Mouse (Mus musculus): Measurements from ENCODE around the gene Trim2. TPM values are rescaled to one million over a fixed set of nuclear protein-coding genes. Genes with fewer than 3 reads are reported as not detected.

Trim2 gene
- polyA plus RNA-seq, 1 experiment from 2014 or later: 126 TPM

GRCm38 (mm10) chr3:84337585-84337984, 30.9 kb upstream of the Trim2 start:
- no peak for ATAC-seq (ENCODE audit: low read depth)

GRCm38 (mm10) chr3:84336342-84336741, 29.7 kb upstream of the Trim2 start:
- Histone ChIP-seq H3K9me3 (no peaks in the 10 kb centered on the region), H3K36me3 (no peaks in the 10 kb centered on the region), H3K4me3 (no peak overlapping the region), H3K4me1 (replicated peaks) (peaks cover 29% of the 10 kb centered on the region), H3K4me2 (no peak overlapping the region), H3K27me3 (no peaks in the 10 kb centered on the region; the same call in 1 of the 2 replicates), H3K27ac (replicated peaks) (no peak overlapping the region), H3K9ac (no peak overlapping the region)
- whole genome bisulfite sequencing: 90% methylated on average over 12 of the region's 12 CpGs
- ATAC-seq (ENCODE audit: low read depth): no peak

More at GRCm38 (mm10) chr3:84337585-84337984, 30.9 kb upstream of the Trim2 start:
- Histone ChIP-seq H3K27ac (replicated peaks) (no peak overlapping the region), H3K27me3 (no peaks in the 10 kb centered on the region; the same call in 1 of the 2 replicates), H3K9me3 (no peaks in the 10 kb centered on the region), H3K4me3 (no peak overlapping the region), H3K4me1 (replicated peaks) (peaks cover 26% of the 10 kb centered on the region), H3K9ac (no peak overlapping the region), H3K36me3 (no peaks in the 10 kb centered on the region), H3K4me2 (no peak overlapping the region)
- 54% methylated on average over 11 of the region's 11 CpGs for WGBS

GRCm38 (mm10) chr3:84335421-84336073, 28.9 kb upstream of the Trim2 start:
- peak overlapping the region; percentile 41 for H3K4me2 ChIP-seq
- H3K9ac ChIP-seq: no peak overlapping the region
- 38% methylated on average over 8 of the region's 8 CpGs for whole genome bisulfite sequencing

GRCm38 (mm10) chr3:84334771-84335420, 28.2 kb upstream of the Trim2 start:
- H3K36me3 ChIP-seq: no peaks in the 10 kb centered on the region
- peaks cover 29% of the 10 kb centered on the region for H3K4me1 ChIP-seq (replicated peaks)
- no peak overlapping the region for H3K9ac ChIP-seq
- H3K27ac ChIP-seq (replicated peaks): no peak overlapping the region
- ATAC-seq (ENCODE audit: low read depth): 0 out of 2 replicates have a peak, but pooled peaks have one; percentile 30
- WGBS: 7% methylated on average over 20 of the region's 20 CpGs
- H3K4me3 ChIP-seq: no peak overlapping the region; the same call in 1 of the 2 replicates
- no peaks in the 10 kb centered on the region for H3K9me3 ChIP-seq
- H3K27me3 ChIP-seq: no peaks in the 10 kb centered on the region; the same call in 1 of the 2 replicates
- H3K4me2 ChIP-seq: peak overlapping the region; percentile 41

More at GRCm38 (mm10) chr3:84335421-84336073, 28.9 kb upstream of the Trim2 start:
- Histone ChIP-seq H3K36me3 (no peaks in the 10 kb centered on the region), H3K4me1 (replicated peaks) (peaks cover 29% of the 10 kb centered on the region), H3K27me3 (no peaks in the 10 kb centered on the region; the same call in 1 of the 2 replicates), H3K9me3 (no peaks in the 10 kb centered on the region), H3K4me3 (no peak overlapping the region), H3K27ac (replicated peaks) (no peak overlapping the region)
- no peak for ATAC-seq (ENCODE audit: low read depth)

GRCm38 (mm10) chr3:84333400-84334349, 27.0 kb upstream of the Trim2 start:
- no peaks in the 10 kb centered on the region; the same call in 1 of the 2 replicates for H3K27me3 ChIP-seq
- H3K27ac ChIP-seq (replicated peaks): no peak overlapping the region
- ATAC-seq (ENCODE audit: low read depth): 0 out of 2 replicates have a peak, but pooled peaks have one; percentile 56
- peaks cover 29% of the 10 kb centered on the region for H3K4me1 ChIP-seq (replicated peaks)
- peak overlapping the region; percentile 20; the same call in 1 of the 2 replicates for H3K4me2 ChIP-seq
- 38% methylated on average over 22 of the region's 22 CpGs for WGBS
- H3K9me3 ChIP-seq: no peaks in the 10 kb centered on the region
- no peak overlapping the region for H3K4me3 ChIP-seq
- H3K36me3 ChIP-seq: no peaks in the 10 kb centered on the region
- H3K9ac ChIP-seq: no peak overlapping the region

DNA sequence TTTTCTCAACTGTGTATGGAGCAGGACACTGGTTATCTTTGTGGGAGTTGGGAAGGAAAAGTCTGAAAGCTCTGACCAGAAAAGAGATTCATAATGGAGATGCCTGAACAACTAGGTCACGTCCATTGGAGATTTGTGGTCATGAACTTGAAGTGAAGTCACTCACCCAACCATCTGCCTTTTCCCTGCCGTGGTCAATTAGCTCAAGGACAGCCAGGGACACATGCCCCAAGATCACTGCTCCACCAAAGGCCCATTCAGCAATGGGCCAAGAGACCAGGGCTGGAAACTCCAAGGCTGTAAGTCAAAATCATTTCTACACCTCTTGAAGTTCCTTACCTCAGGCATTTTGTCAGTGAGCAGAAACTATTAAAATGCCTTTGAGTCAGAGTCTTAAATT, 23.5 kb upstream of the Trim2 start:
- no peaks in the 10 kb centered on the region; the same call in 1 of the 2 replicates for H3K27me3 ChIP-seq
- H3K4me2 ChIP-seq: no peak overlapping the region
- peaks cover 26% of the 10 kb centered on the region for H3K4me1 ChIP-seq (replicated peaks)
- H3K36me3 ChIP-seq: no peaks in the 10 kb centered on the region
- H3K4me3 ChIP-seq: no peak overlapping the region
- ATAC-seq (ENCODE audit: low read depth): no peak
- no peak overlapping the region for H3K9ac ChIP-seq
- H3K27ac ChIP-seq (replicated peaks): no peak overlapping the region
- no peaks in the 10 kb centered on the region for H3K9me3 ChIP-seq
- WGBS: 73% methylated on average over 2 of the region's 2 CpGs

DNA sequence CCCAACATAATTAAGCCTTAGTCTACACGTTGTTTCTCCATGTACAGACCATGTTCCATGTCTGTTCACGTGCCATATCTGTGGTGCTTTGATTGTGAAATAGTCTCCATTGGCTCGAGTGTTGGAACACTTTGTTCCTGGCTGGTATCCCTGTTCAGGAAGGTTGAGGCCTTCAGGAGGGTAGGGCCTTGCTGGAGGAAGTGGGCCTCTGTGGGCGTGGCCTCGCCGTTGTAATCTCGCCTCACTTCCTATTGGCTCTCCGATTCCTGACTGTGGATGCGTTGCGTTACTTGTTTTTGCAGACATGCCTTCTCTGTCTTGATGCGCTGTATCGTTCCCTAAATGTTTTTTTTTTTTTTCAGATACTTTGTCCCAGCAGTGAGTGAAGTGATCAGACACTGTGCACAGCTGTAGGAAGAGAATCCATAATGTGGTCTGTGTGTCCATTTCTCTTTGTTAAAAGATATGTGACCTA, 18.3 kb upstream of the Trim2 start:
- H3K4me1 ChIP-seq (replicated peaks): peaks cover 7% of the 10 kb centered on the region; the same call in 1 of the 2 replicates
- H3K9me3 ChIP-seq: no peaks in the 10 kb centered on the region
- H3K27ac ChIP-seq (replicated peaks): no peak overlapping the region
- no peak overlapping the region for H3K9ac ChIP-seq
- no peak overlapping the region for H3K4me3 ChIP-seq
- no peak overlapping the region for H3K4me2 ChIP-seq
- ATAC-seq (ENCODE audit: low read depth): no peak
- no peaks in the 10 kb centered on the region for H3K27me3 ChIP-seq
- WGBS: 86% methylated on average over 12 of the region's 12 CpGs
- no peaks in the 10 kb centered on the region for H3K36me3 ChIP-seq

GRCm38 (mm10) chr3:84324478-84324877, 17.8 kb upstream of the Trim2 start:
- no peaks in the 10 kb centered on the region for H3K9me3 ChIP-seq
- H3K4me1 ChIP-seq (replicated peaks): peaks cover 7% of the 10 kb centered on the region; the same call in 1 of the 2 replicates
- no peaks in the 10 kb centered on the region for H3K36me3 ChIP-seq
- no peak overlapping the region for H3K4me3 ChIP-seq
- H3K27me3 ChIP-seq: no peaks in the 10 kb centered on the region
- no peak overlapping the region for H3K9ac ChIP-seq
- WGBS: 32% methylated on average over 3 of the region's 3 CpGs
- ATAC-seq (ENCODE audit: low read depth): no peak
- H3K27ac ChIP-seq (replicated peaks): no peak overlapping the region
- H3K4me2 ChIP-seq: no peak overlapping the region

- Histone ChIP-seq H3K9ac (no peak overlapping the region), H3K4me1 (replicated peaks) (peaks cover 7% of the 10 kb centered on the region; the same call in 1 of the 2 replicates), H3K9me3 (no peaks in the 10 kb centered on the region), H3K4me2 (no peak overlapping the region), H3K27me3 (no peaks in the 10 kb centered on the region), H3K4me3 (no peak overlapping the region), H3K36me3 (no peaks in the 10 kb centered on the region), H3K27ac (replicated peaks) (no peak overlapping the region)
- no peak for ATAC-seq (ENCODE audit: low read depth)
- 46% methylated on average over 6 of the region's 6 CpGs for WGBS
Observed at GRCm38 (mm10) chr3:84324000-84324399, 17.3 kb upstream of the Trim2 start.

GRCm38 (mm10) chr3:84319504-84319903, 12.8 kb upstream of the Trim2 start:
- no peak overlapping the region for H3K4me3 ChIP-seq
- H3K36me3 ChIP-seq: no peaks in the 10 kb centered on the region
- no peak overlapping the region for H3K27ac ChIP-seq (replicated peaks)
- H3K4me2 ChIP-seq: no peak overlapping the region
- no peaks in the 10 kb centered on the region for H3K9me3 ChIP-seq
- ATAC-seq (ENCODE audit: low read depth): no peak
- WGBS: 82% methylated on average over 3 of the region's 3 CpGs
- H3K9ac ChIP-seq: no peak overlapping the region
- peaks cover 14% of the 10 kb centered on the region for H3K4me1 ChIP-seq (replicated peaks)
- H3K27me3 ChIP-seq: no peaks in the 10 kb centered on the region

- ATAC-seq (ENCODE audit: low read depth): no peak
- WGBS: 93% methylated on average over 4 of the region's 4 CpGs
- Histone ChIP-seq H3K4me1 (replicated peaks) (peaks cover 8% of the 10 kb centered on the region), H3K27ac (replicated peaks) (no peak overlapping the region), H3K9me3 (no peaks in the 10 kb centered on the region), H3K9ac (no peak overlapping the region), H3K27me3 (no peaks in the 10 kb centered on the region), H3K36me3 (no peaks in the 10 kb centered on the region), H3K4me3 (no peak overlapping the region), H3K4me2 (no peak overlapping the region)
Observed at GRCm38 (mm10) chr3:84318865-84319264, 12.2 kb upstream of the Trim2 start.
